Mouse (Mus musculus): ENCODE results near the gene Gsc.

DNA sequence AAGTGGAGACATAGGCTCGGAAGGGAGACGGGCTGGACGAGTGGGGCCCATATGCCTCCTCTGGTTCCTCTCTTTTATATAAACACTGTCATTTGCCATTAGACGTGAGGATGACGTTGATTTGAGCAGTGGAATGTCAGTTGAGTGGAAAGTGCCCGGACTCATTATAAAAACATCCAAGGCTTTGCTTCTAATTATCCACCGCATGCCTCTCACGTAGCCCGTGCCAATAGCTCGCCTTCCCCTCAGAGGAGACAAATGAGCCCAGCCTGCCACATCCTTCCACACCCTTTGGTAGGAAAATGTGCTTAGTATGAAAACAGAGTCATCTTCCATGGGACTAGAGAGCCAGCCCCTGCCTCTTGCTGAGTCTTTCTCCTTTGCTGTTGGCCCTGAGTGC, 41.8 kb downstream of the Gsc start:
- TF ChIP-seq CTCF (IDR thresholded peaks at IDR 0.05), result no peak
- TF ChIP-seq EP300 (IDR thresholded peaks at IDR 0.05; ENCODE audit: insufficient read depth, low read depth, low read length), result no peak
- TF ChIP-seq POLR2A (IDR thresholded peaks at IDR 0.05; ENCODE audit: insufficient read depth, low read depth, low read length), result no peak

Data from heart, adult 2 months (tissue).